Mouse (Mus musculus): ENCODE results near the gene Lmln. TPM values are rescaled to one million over a fixed set of nuclear protein-coding genes. Genes with fewer than 3 reads are reported as not detected.
"Not testable (repeated sequence)": the region's sequence is repeated elsewhere in the genome, so short reads cannot be mapped to it uniquely, and the experiment has no call there.

Lmln gene
- total and polyA plus RNA-seq, 3 experiments, result 1.5 to 3.2 (median 2.6) TPM

DNA sequence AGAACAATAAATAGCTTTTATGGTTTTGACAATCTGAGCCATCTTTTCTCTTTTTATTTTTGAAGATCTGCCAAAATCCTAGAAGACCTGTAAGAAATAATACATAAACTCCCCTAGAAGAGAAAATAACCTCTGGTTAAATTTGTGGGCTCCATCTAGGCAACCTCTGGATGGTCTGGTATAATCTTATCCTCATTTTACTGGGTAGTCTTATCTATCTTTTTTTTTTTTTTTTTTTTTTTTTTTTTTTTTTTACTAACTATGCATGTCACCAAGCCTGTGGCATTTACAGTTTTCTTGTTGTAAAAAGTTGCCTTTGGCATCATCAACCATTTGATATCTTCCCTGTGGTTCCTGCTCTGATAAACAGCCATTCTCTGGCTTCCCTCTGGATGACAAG is 112.4 kb downstream of the Lmln start:
- peaks cover 9% of the 10 kb centered on the region for H3K9me3 ChIP-seq (replicated peaks; ENCODE audit: low read length)
- H3K4me1 ChIP-seq (ENCODE audit: control insufficient read depth in 1 of 2, insufficient read depth in 2 of 2), result peaks cover 3 to 27% of the 10 kb centered on the region in 2 experiments
- H3K27me3 ChIP-seq (replicated peaks), result no peaks in the 10 kb centered on the region
- TF ChIP-seq ZNF384 (IDR thresholded peaks at IDR 0.05; ENCODE audit: low read depth, low read length), result peak; percentile 57; the same call in 1 of the 2 replicates
- no peak for TF ChIP-seq ZMIZ1 (IDR thresholded peaks at IDR 0.05; ENCODE audit: low read depth, low read length)
- no peak for TF ChIP-seq KAT2A (IDR thresholded peaks at IDR 0.05; ENCODE audit: insufficient replicate concordance, low read length)
- H3K4me3 ChIP-seq (replicated peaks in 1 of 3; ENCODE audit: low read depth in 2 of 3, low read length in 2 of 3, poor library complexity in 1 of 3), result no peak overlapping the region
- H3K36me3 ChIP-seq (replicated peaks in 1 of 2; ENCODE audit: control insufficient read depth in 1 of 2, insufficient read depth in 1 of 2, low read length in 1 of 2), result no peaks in the 10 kb centered on the region
- H3K9ac ChIP-seq (ENCODE audit: insufficient read depth, low read depth), result no peak overlapping the region
- dilution Hi-C loops (cut with MboI; ENCODE audit: extremely low pct_ligation_motif_present, extremely low pct_unique_long_range_greater_than_20kb, low sequenced_read_pairs) (no loop called here), in situ Hi-C loops (cut with MboI; ENCODE audit: low pct_ligation_motif_present, low pct_unique_long_range_greater_than_20kb, low sequenced_read_pairs) (loop anchor here (25.0 kb wide), 1 partner anchor 788 kb away; the partner anchor contains the start of gene Umps)
- no peaks in the 10 kb centered on the region for H3K79me2 ChIP-seq (replicated peaks; ENCODE audit: control insufficient read depth, extremely low read depth, insufficient read depth, poor library complexity, severe bottlenecking)
- H3K4me2 ChIP-seq (ENCODE audit: insufficient read depth, low read depth, poor library complexity, severe bottlenecking), result no peak overlapping the region
- no peak for DNase-seq (ENCODE audit: extremely low read depth)
- no peak overlapping the region for H3K27ac ChIP-seq (ENCODE audit: insufficient read depth, low read depth)

DNA sequence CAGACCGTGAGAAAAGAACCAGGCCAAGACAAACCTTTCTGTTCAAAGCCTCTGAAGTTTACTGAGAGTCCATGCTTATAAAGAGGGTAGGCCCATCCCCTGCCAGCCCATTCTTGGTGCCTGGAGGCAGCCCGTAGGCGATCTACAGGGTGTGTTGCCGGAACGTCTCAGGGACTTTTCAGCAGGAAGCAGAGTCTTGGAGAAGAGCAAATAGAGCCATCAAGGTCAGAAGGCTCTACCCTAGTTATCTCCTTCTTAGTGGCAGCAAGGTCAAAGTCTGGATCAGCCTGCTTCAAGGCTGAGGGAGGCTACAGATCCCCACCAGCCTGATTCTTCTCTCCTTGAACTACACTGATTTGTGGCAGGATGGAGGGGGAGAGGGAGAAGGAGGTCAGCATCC is 114.5 kb downstream of the Lmln start:
- H3K27ac ChIP-seq (ENCODE audit: insufficient read depth, low read depth), result not testable (repeated sequence)

More for the DNA sequence above, 114.5 kb downstream of the Lmln start:
- in situ Hi-C loops (cut with MboI; ENCODE audit: low pct_ligation_motif_present, low pct_unique_long_range_greater_than_20kb, low sequenced_read_pairs), result loop anchor here (25.0 kb wide), 1 partner anchor 785 kb away; the partner anchor contains the start of gene Umps
- H3K9ac ChIP-seq (ENCODE audit: insufficient read depth, low read depth); H3K9me3 ChIP-seq (replicated peaks; ENCODE audit: low read length); H3K36me3 ChIP-seq (replicated peaks in 1 of 2; ENCODE audit: control insufficient read depth in 1 of 2, insufficient read depth in 1 of 2, low read length in 1 of 2); H3K79me2 ChIP-seq (replicated peaks; ENCODE audit: control insufficient read depth, extremely low read depth, insufficient read depth, poor library complexity, severe bottlenecking); H3K27me3 ChIP-seq (replicated peaks); H3K4me3 ChIP-seq (replicated peaks in 1 of 3; ENCODE audit: low read depth in 2 of 3, low read length in 2 of 3, poor library complexity in 1 of 3); DNase-seq (ENCODE audit: extremely low read depth); dilution Hi-C loops (cut with MboI; ENCODE audit: extremely low pct_ligation_motif_present, extremely low pct_unique_long_range_greater_than_20kb, low sequenced_read_pairs); H3K4me2 ChIP-seq (ENCODE audit: insufficient read depth, low read depth, poor library complexity, severe bottlenecking): not testable (repeated sequence)
- H3K4me1 ChIP-seq (ENCODE audit: control insufficient read depth in 1 of 2, insufficient read depth in 2 of 2), result peaks cover 3 to 20% of the 10 kb centered on the region in 2 experiments

Other genes with a start within 250 kb of the Lmln start
- 163 and 168 TPM in 2 replicates for gene Fyttd1, start 185.0 kb upstream of the Lmln start, total RNA-seq (2012; rRNA removed)
- gene Fyttd1, start 185.0 kb upstream of the Lmln start, total RNA-seq (2014; rRNA removed), result 264 and 297 TPM in 2 replicates
- gene Fyttd1, start 185.0 kb upstream of the Lmln start, polyA plus RNA-seq (2012; ENCODE audit: insufficient read length, low read depth), result 148 and 164 TPM in 2 replicates
- gene Rubcn, start 184.8 kb upstream of the Lmln start, total RNA-seq (2012; rRNA removed), result 21.0 and 28.0 TPM in 2 replicates
- 38.3 and 40.4 TPM in 2 replicates for gene Rubcn, start 184.8 kb upstream of the Lmln start, total RNA-seq (2014; rRNA removed)
- gene Rubcn, start 184.8 kb upstream of the Lmln start, polyA plus RNA-seq (2012; ENCODE audit: insufficient read length, low read depth), result 22.2 and 27.7 TPM in 2 replicates
- gene Lrch3, start 148.4 kb upstream of the Lmln start, total RNA-seq (2012; rRNA removed), result 11.4 and 11.9 TPM in 2 replicates
- 15.6 and 16.1 TPM in 2 replicates for gene Lrch3, start 148.4 kb upstream of the Lmln start, total RNA-seq (2014; rRNA removed)
- 16.6 and 20.7 TPM in 2 replicates for gene Lrch3, start 148.4 kb upstream of the Lmln start, polyA plus RNA-seq (2012; ENCODE audit: insufficient read length, low read depth)
- 3.4 and 5.0 TPM in 2 replicates for gene Iqcg, start 6.3 kb upstream of the Lmln start, total RNA-seq (2012; rRNA removed)
- 7.3 and 13.0 TPM in 2 replicates for gene Iqcg, start 6.3 kb upstream of the Lmln start, total RNA-seq (2014; rRNA removed)
- gene Iqcg, start 6.3 kb upstream of the Lmln start, polyA plus RNA-seq (2012; ENCODE audit: insufficient read length, low read depth), result 21.8 and 31.3 TPM in 2 replicates
- gene Rpl35a, start 6.1 kb upstream of the Lmln start, total RNA-seq (2012; rRNA removed), result 3,875 and 4,003 TPM in 2 replicates
- gene Rpl35a, start 6.1 kb upstream of the Lmln start, total RNA-seq (2014; rRNA removed), result 5,433 and 7,521 TPM in 2 replicates
- 3,182 and 3,281 TPM in 2 replicates for gene Rpl35a, start 6.1 kb upstream of the Lmln start, polyA plus RNA-seq (2012; ENCODE audit: insufficient read length, low read depth)
- gene Osbpl11, start 122.5 kb downstream of the Lmln start, total RNA-seq (2012; rRNA removed), result 12.9 and 13.8 TPM in 2 replicates
- 10.5 and 10.8 TPM in 2 replicates for gene Osbpl11, start 122.5 kb downstream of the Lmln start, total RNA-seq (2014; rRNA removed)
- gene Osbpl11, start 122.5 kb downstream of the Lmln start, polyA plus RNA-seq (2012; ENCODE audit: insufficient read length, low read depth), result 11.4 and 12.1 TPM in 2 replicates
- 77.9 and 88.3 TPM in 2 replicates for gene Snx4, start 188.9 kb downstream of the Lmln start, total RNA-seq (2012; rRNA removed)
- 168 and 183 TPM in 2 replicates for gene Snx4, start 188.9 kb downstream of the Lmln start, total RNA-seq (2014; rRNA removed)
- gene Snx4, start 188.9 kb downstream of the Lmln start, polyA plus RNA-seq (2012; ENCODE audit: insufficient read length, low read depth), result 103 and 105 TPM in 2 replicates